Mouse (Mus musculus): ENCODE data around the gene Afap1l2.

Gene Afap1l2

DNA sequence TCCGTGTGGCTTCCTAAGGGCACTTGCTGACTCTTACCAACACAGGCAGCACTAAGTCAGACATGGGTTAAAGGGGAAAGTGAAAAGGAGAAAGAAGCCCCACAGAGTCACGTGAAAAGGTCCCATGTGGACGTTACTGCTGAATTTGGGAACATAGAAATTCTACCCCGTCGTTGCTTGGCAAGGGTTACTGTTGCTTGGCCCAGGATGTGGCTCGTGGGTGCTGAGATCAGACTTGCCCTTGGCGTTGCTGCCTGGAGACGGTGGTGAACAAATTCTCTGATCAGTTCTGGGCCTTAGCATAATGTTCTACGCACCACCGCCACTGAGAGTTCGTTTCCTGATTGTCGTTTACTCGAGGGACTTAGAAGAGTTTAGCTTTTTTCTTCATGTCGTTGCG lies 28.8 kb upstream of the Afap1l2 start:
- H3K27me3 ChIP-seq (ENCODE audit: insufficient read depth, low read length), result no peaks in the 10 kb centered on the region

DNA sequence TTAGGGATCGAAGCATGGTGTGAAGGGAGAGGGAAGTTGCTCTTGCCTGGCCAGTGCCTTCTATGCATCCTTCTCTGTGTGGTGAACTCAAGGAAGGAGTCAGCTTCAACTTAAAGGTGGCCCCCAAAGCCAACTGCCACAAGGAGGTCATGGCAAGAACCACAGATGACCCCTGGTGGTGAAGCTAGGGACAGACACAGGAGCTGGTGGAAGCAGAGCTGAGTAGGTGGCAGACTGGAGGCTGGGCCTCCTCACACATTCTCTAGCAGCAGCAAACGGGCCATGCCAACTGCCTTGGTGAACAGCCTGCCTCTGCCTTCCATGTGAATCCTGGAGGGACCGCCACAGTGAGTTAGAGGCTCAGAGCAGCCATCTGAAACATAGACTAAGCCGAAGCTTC lies 23.6 kb upstream of the Afap1l2 start:
- no peaks in the 10 kb centered on the region for H3K36me3 ChIP-seq (ENCODE audit: insufficient read depth, low read length)
- peaks cover 47% of the 10 kb centered on the region for H3K4me1 ChIP-seq (replicated peaks; ENCODE audit: low read depth, low read length)
- peak; percentile 76 for TF ChIP-seq CTCF (conservative IDR thresholded peaks at IDR 0.05; ENCODE audit: low read length)
- TF ChIP-seq NANOG (IDR thresholded peaks at IDR 0.05; ENCODE audit: borderline replicate concordance, low read length), result no peak
- H3K4me3 ChIP-seq (replicated peaks; ENCODE audit: low read length), result no peak overlapping the region
- H3K9me3 ChIP-seq (ENCODE audit: low read length), result peaks cover 5% of the 10 kb centered on the region
- no peaks in the 10 kb centered on the region for H3K27me3 ChIP-seq (ENCODE audit: insufficient read depth, low read length)

More for the DNA sequence above, 28.8 kb upstream of the Afap1l2 start:
- H3K9me3 ChIP-seq (ENCODE audit: low read length), result no peaks in the 10 kb centered on the region
- H3K36me3 ChIP-seq (ENCODE audit: insufficient read depth, low read length), result no peaks in the 10 kb centered on the region
- no peak overlapping the region for H3K4me3 ChIP-seq (replicated peaks; ENCODE audit: low read length)
- TF ChIP-seq CTCF (conservative IDR thresholded peaks at IDR 0.05; ENCODE audit: low read length), result no peak
- peaks cover 5% of the 10 kb centered on the region; the same call in 1 of the 2 replicates for H3K4me1 ChIP-seq (replicated peaks; ENCODE audit: low read depth, low read length)

DNA sequence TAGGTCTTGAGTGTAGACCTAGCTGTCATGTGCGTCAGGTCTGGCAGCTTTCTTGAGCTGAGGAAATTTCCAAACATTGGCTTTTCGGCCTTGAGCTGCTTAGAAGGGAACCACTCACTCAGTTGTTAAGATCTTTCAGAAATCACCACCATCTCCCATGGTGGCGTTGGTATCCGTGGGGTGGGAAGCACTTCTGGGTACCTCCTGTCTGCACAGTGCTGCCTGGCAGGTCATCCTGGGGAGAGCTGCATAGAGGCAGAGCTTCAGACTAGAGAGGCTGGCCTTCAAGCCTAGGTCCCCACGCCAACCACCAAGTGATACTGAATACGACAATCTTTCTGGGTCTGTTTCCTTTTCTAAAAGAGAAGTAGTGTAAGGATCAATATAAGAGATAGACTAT lies 21.4 kb upstream of the Afap1l2 start:
- Histone ChIP-seq H3K36me3 (ENCODE audit: insufficient read depth, low read length) (no peaks in the 10 kb centered on the region), H3K4me3 (replicated peaks; ENCODE audit: low read length) (no peak overlapping the region), H3K9me3 (ENCODE audit: low read length) (peaks cover 6% of the 10 kb centered on the region), H3K27me3 (ENCODE audit: insufficient read depth, low read length) (no peaks in the 10 kb centered on the region), H3K4me1 (replicated peaks; ENCODE audit: low read depth, low read length) (peaks cover 47% of the 10 kb centered on the region)
- TF ChIP-seq NANOG (IDR thresholded peaks at IDR 0.05; ENCODE audit: borderline replicate concordance, low read length), result no peak
- TF ChIP-seq POU5F1 (IDR thresholded peaks at IDR 0.05; ENCODE audit: borderline replicate concordance, low read length), result no peak
- no peak for TF ChIP-seq CTCF (conservative IDR thresholded peaks at IDR 0.05; ENCODE audit: low read length)

DNA sequence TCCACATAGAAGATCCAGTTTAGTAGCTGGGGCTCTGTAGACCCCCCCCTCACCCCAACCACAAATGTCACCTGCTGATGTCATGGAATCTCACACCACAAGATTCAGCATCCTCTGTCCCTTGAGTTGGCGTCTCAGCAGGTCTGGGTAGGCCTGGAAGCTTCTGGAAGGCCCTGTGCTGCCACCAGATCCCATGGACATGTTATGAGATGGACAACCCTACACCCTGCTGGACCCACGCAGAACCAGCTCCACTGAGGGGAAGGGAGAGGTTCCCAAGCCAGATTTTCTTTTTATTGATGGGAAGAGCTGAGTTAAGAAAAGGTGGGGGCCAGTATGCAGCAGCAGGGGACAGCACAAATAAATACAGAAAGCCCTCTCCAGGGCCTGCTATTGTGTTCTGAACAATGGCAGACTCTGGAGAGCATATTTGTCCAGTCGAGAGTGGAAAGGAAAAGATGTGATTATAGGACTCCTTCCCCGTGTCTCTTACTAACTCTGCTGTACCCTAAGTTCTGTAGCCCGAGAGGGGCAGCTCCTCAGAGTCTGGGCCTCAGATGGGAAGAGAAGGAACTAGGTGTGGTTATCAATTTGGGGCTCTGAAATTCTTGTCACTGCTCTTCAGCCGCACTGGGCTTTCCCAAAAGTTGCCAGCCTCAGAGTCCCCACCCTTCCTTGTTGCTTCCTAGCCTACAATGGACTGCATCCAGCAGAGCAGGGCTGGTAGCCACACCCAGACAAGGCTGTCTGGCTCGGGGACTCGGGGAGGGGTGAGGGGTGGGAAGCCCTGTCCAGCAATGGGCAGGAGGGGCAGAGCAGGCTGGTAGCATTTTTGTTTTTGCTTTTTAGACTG lies 20.5 kb upstream of the Afap1l2 start:
- H3K4me1 ChIP-seq (replicated peaks; ENCODE audit: low read depth, low read length), result peaks cover 50% of the 10 kb centered on the region
- no peaks in the 10 kb centered on the region for H3K27me3 ChIP-seq (ENCODE audit: insufficient read depth, low read length)
- 0 out of 2 replicates have a peak overlapping the region, but pooled peaks have one; percentile 29 for H3K4me3 ChIP-seq (replicated peaks; ENCODE audit: low read length)
- no peaks in the 10 kb centered on the region for H3K36me3 ChIP-seq (ENCODE audit: insufficient read depth, low read length)
- TF ChIP-seq NANOG (IDR thresholded peaks at IDR 0.05; ENCODE audit: borderline replicate concordance, low read length) (no peak), POU5F1 (IDR thresholded peaks at IDR 0.05; ENCODE audit: borderline replicate concordance, low read length) (no peak), CTCF (conservative IDR thresholded peaks at IDR 0.05; ENCODE audit: low read length) (no peak)
- H3K9me3 ChIP-seq (ENCODE audit: low read length), result peaks cover 6% of the 10 kb centered on the region

DNA sequence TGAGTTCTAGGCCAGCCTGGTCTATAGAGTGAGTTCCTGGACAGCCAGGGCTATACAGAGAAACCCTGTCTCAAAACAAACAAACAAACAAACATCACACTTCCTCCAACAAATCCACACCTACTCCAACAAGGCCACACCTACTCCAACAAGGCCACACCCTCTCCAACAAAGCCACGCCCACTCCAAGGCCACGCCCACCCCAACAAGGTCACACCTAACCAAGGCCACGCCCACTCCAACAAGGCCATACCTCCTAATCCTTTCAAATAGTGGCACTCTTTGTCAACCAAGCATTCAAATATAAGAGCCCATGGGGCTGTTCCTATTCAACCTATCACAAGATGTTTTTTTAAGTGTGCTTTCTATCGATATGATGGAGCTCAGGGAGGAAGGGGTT lies 18.5 kb upstream of the Afap1l2 start:
- Histone ChIP-seq H3K27me3 (ENCODE audit: insufficient read depth, low read length) (no peaks in the 10 kb centered on the region), H3K4me1 (replicated peaks; ENCODE audit: low read depth, low read length) (peaks cover 49% of the 10 kb centered on the region), H3K9me3 (ENCODE audit: low read length) (peaks cover 6% of the 10 kb centered on the region), H3K36me3 (ENCODE audit: insufficient read depth, low read length) (no peaks in the 10 kb centered on the region), H3K4me3 (replicated peaks; ENCODE audit: low read length) (no peak overlapping the region)
- TF ChIP-seq NANOG (IDR thresholded peaks at IDR 0.05; ENCODE audit: borderline replicate concordance, low read length), result no peak
- no peak for TF ChIP-seq POU5F1 (IDR thresholded peaks at IDR 0.05; ENCODE audit: borderline replicate concordance, low read length)
- no peak for TF ChIP-seq CTCF (conservative IDR thresholded peaks at IDR 0.05; ENCODE audit: low read length)

DNA sequence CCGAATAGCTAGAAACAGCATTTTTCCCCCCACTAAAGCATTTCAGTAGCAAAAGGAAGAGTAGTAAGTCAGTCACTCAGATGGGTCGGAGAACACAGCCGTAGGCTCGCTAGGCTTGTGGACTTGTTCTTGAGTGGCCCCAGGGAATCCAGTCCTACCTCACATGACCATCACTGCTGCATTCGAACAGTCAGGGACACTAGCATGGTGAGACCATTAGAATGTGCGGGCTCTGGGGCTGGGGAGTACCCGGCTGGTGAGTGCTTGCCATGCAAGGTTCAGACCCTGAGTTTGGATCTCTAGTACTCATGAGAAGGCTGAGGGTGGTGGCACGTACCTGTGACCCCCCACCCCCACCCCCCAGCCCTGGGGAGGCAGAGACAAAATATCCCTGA lies 9.8 kb upstream of the Afap1l2 start:
- Histone ChIP-seq H3K4me3 (replicated peaks; ENCODE audit: low read length) (no peak overlapping the region), H3K27me3 (ENCODE audit: insufficient read depth, low read length) (peaks cover 18% of the 10 kb centered on the region), H3K36me3 (ENCODE audit: insufficient read depth, low read length) (no peaks in the 10 kb centered on the region), H3K4me1 (replicated peaks; ENCODE audit: low read depth, low read length) (peaks cover 35% of the 10 kb centered on the region), H3K9me3 (ENCODE audit: low read length) (no peaks in the 10 kb centered on the region)
- no peak for TF ChIP-seq CTCF (conservative IDR thresholded peaks at IDR 0.05; ENCODE audit: low read length)
- TF ChIP-seq NANOG (IDR thresholded peaks at IDR 0.05; ENCODE audit: borderline replicate concordance, low read length), result no peak
- TF ChIP-seq POU5F1 (IDR thresholded peaks at IDR 0.05; ENCODE audit: borderline replicate concordance, low read length), result no peak

DNA sequence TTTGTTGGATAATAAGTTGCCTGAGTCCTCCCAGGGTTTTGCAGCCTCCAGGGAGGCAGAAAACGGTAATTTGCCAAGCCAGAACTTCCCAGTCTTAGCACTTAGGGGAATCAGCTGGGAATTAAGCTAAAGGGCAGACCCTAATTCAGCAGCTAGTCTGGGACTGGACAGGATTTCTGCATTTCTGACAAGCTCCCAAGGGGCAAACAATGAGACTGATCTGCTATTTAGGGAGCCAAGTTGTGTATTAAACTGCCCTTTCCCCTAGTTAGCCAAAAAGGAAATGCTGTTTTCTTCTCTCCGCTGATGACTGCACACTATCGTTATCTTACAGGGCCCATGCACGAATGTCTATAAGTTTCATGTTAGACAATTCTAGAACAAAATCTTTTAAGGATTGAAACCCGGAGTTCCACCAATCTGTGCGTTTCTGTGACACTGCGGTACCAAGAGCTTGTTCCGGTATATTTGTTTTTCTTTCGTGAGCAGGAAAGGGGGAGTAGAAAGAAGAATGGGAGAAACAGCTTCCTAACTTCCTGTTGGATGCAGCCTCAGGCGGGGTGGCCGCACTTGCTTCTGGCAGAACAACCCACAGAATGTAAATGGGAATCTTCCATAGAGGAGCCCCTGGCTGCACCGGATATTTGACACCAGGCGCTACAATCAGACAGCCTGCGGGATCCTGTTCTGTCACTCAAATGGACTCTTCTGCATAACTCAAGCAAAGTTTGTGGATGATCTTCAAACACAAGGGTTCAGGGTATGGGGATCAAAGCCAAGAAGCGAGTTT lies 9.2 kb upstream of the Afap1l2 start:
- Histone ChIP-seq H3K27me3 (ENCODE audit: insufficient read depth, low read length) (peaks cover 18% of the 10 kb centered on the region), H3K9me3 (ENCODE audit: low read length) (no peaks in the 10 kb centered on the region), H3K4me3 (replicated peaks; ENCODE audit: low read length) (no peak overlapping the region), H3K4me1 (replicated peaks; ENCODE audit: low read depth, low read length) (peaks cover 35% of the 10 kb centered on the region), H3K36me3 (ENCODE audit: insufficient read depth, low read length) (no peaks in the 10 kb centered on the region)
- no peak for TF ChIP-seq NANOG (IDR thresholded peaks at IDR 0.05; ENCODE audit: borderline replicate concordance, low read length)
- TF ChIP-seq CTCF (conservative IDR thresholded peaks at IDR 0.05; ENCODE audit: low read length), result no peak
- no peak for TF ChIP-seq POU5F1 (IDR thresholded peaks at IDR 0.05; ENCODE audit: borderline replicate concordance, low read length)

DNA sequence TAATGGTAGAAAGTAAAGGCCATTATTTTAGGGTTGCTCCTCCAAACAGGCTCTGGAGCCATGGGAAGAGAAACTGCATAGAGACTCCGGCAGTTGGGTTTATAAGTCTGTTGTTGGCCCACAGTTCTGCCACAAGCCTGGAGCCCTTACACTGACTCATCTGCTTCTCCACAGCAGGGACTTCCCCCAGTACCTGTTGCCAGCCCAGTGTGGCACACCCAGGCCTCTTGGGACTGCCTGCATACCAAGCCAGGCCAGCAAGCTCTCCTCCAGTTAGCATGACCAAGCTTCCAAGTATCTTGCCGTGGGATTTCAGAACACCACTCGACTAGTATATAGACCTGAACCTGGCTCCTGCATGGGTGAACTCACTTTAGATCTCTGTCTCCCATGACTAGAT lies 6.8 kb upstream of the Afap1l2 start:
- peaks cover 35% of the 10 kb centered on the region for H3K4me1 ChIP-seq (replicated peaks; ENCODE audit: low read depth, low read length)
- no peak overlapping the region for H3K4me3 ChIP-seq (replicated peaks; ENCODE audit: low read length)
- no peak for TF ChIP-seq POU5F1 (IDR thresholded peaks at IDR 0.05; ENCODE audit: borderline replicate concordance, low read length)
- no peak for TF ChIP-seq CTCF (conservative IDR thresholded peaks at IDR 0.05; ENCODE audit: low read length)
- TF ChIP-seq NANOG (IDR thresholded peaks at IDR 0.05; ENCODE audit: borderline replicate concordance, low read length), result no peak
- no peaks in the 10 kb centered on the region for H3K36me3 ChIP-seq (ENCODE audit: insufficient read depth, low read length)
- H3K27me3 ChIP-seq (ENCODE audit: insufficient read depth, low read length), result peaks cover 35% of the 10 kb centered on the region
- no peaks in the 10 kb centered on the region for H3K9me3 ChIP-seq (ENCODE audit: low read length)
